Mouse (Mus musculus): ENCODE results near the gene Mki67.
A peak's percentile ranks its signal among the peaks of the same experiment; 100 is the strongest.

GRCm38 (mm10) chr7:135680334-135680733 is 35.8 kb downstream of the Mki67 start:
- TF ChIP-seq CTCF (IDR thresholded peaks at IDR 0.05), result peak; percentile 88
- no peak for TF ChIP-seq EP300 (IDR thresholded peaks at IDR 0.05)

Measured in lung, postnatal 0 days (tissue).